ENCODE assay signal across 8 mouse cellular contexts in the genomic region with DNA sequence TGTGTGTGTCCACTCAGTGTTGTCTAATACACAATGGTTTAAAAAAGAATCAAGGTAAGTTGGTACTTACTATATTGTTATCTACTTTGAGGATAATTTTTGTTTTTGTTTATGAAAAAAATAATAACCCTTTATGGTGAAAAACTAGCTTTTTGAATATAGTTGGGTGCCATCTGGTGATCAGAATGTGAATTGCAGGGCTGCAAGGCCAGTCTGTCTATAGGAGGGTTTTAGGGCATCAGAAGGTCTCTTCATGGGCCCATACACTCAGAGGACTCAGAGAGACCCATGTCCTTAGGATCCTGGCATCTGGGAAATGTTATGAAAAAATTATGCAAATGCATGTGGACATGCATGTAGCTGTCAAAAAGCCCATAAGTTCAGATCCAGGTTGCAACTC. TPM values are rescaled to one million over a fixed set of nuclear protein-coding genes. Genes with fewer than 3 reads are reported as not detected.
DNase-seq lines count a peak whose midpoint lies in the region; ATAC-seq and TF ChIP-seq lines count a peak whose summit lies in the region.

No protein-coding gene starts in this region.

- ATAC-seq in heart, embryonic 11.5 days (replicated peaks; ENCODE audit: insufficient number of reproducible peaks, low FRiP score, low TSS enrichment), result no peak
- peak; percentile 62; the same call in 1 of the 2 replicates for ATAC-seq in kidney, embryonic 14.5 days (ENCODE audit: low FRiP score, low TSS enrichment)
- peak; percentile 42; the same call in 1 of the 2 replicates for ATAC-seq in midbrain, embryonic 16.5 days
- ATAC-seq in monocyte, adult 5-6 weeks (replicated peaks; ENCODE audit: insufficient number of reproducible peaks, low FRiP score, low TSS enrichment, poor library complexity, severe bottlenecking), result no peak

- no peak overlapping the region for H3K4me3 ChIP-seq in heart, embryonic 11.5 days (ENCODE audit: low read depth, low read length)
- no peak overlapping the region for H3K4me3 ChIP-seq in thymus, adult 2 months (ENCODE audit: control insufficient read depth, insufficient read depth, low read length)
- no peak overlapping the region for H3K4me3 ChIP-seq in kidney, embryonic 14.5 days (ENCODE audit: low read length)
- no peak overlapping the region for H3K4me3 ChIP-seq in midbrain, embryonic 16.5 days (ENCODE audit: low read depth, low read length)

- no peak for TF ChIP-seq CTCF in thymus, adult 2 months (IDR thresholded peaks at IDR 0.05; ENCODE audit: borderline replicate concordance, control insufficient read depth, extremely low read depth, insufficient read depth, low read length, poor library complexity)

- no peak for TF ChIP-seq POLR2A in thymus, adult 2 months (IDR thresholded peaks at IDR 0.05; ENCODE audit: control insufficient read depth, extremely low read depth, insufficient read depth, low read length, poor library complexity)

- DNase-seq in heart, adult 8-10 months (ENCODE audit: low spot score), result peak; percentile 11
- DNase-seq in thymus, adult 2 months, result peak; percentile 22
- no peak for DNase-seq in thymus, adult 18-20 months
- peak; percentile 49 for DNase-seq in cerebellum, adult 9-10 months

- no peak overlapping the region for H3K9ac ChIP-seq in heart, embryonic 11.5 days (ENCODE audit: low read depth, low read length)
- no peak overlapping the region for H3K9ac ChIP-seq in kidney, embryonic 14.5 days (ENCODE audit: low read depth, low read length)
- H3K9ac ChIP-seq in midbrain, embryonic 16.5 days (ENCODE audit: low read depth, low read length), result no peak overlapping the region

- no peak overlapping the region for H3K4me2 ChIP-seq in heart, embryonic 11.5 days
- no peak overlapping the region for H3K4me2 ChIP-seq in kidney, embryonic 14.5 days (replicated peaks; ENCODE audit: low read depth, low read length)
- H3K4me2 ChIP-seq in midbrain, embryonic 16.5 days (ENCODE audit: low read length), result no peak overlapping the region

- H3K36me3 ChIP-seq in heart, embryonic 11.5 days (ENCODE audit: control insufficient read depth, insufficient read depth, low read length), result no peaks in the 10 kb centered on the region
- no peaks in the 10 kb centered on the region for H3K36me3 ChIP-seq in thymus, adult 2 months (ENCODE audit: control insufficient read depth, insufficient read depth, low read length)
- no peaks in the 10 kb centered on the region for H3K36me3 ChIP-seq in kidney, embryonic 14.5 days (ENCODE audit: control insufficient read depth, insufficient read depth, low read length)
- no peaks in the 10 kb centered on the region for H3K36me3 ChIP-seq in midbrain, embryonic 16.5 days (ENCODE audit: control insufficient read depth, insufficient read depth, low read length)

- H3K27me3 ChIP-seq in heart, embryonic 11.5 days (ENCODE audit: control insufficient read depth, insufficient read depth, low read length), result no peaks in the 10 kb centered on the region
- no peaks in the 10 kb centered on the region for H3K27me3 ChIP-seq in thymus, adult 2 months (ENCODE audit: control insufficient read depth, insufficient read depth, low read length)
- no peaks in the 10 kb centered on the region for H3K27me3 ChIP-seq in kidney, embryonic 14.5 days (ENCODE audit: control insufficient read depth, insufficient read depth, low read length)
- H3K27me3 ChIP-seq in midbrain, embryonic 16.5 days (ENCODE audit: control insufficient read depth, insufficient read depth, low read depth, low read length), result no peaks in the 10 kb centered on the region

- no peaks in the 10 kb centered on the region for H3K4me1 ChIP-seq in heart, embryonic 11.5 days (ENCODE audit: control insufficient read depth, insufficient read depth, low read length)
- no peaks in the 10 kb centered on the region for H3K4me1 ChIP-seq in thymus, adult 2 months (replicated peaks; ENCODE audit: control insufficient read depth, insufficient read depth, low read length)
- no peaks in the 10 kb centered on the region for H3K4me1 ChIP-seq in kidney, embryonic 14.5 days (ENCODE audit: control insufficient read depth, insufficient read depth, low read length)
- no peaks in the 10 kb centered on the region for H3K4me1 ChIP-seq in midbrain, embryonic 16.5 days (ENCODE audit: control insufficient read depth, insufficient read depth, low read length)

- H3K9me3 ChIP-seq in heart, embryonic 11.5 days (replicated peaks; ENCODE audit: control insufficient read depth, low read length), result no peaks in the 10 kb centered on the region
- H3K9me3 ChIP-seq in kidney, embryonic 14.5 days (ENCODE audit: control insufficient read depth, low read length), result no peaks in the 10 kb centered on the region
- no peaks in the 10 kb centered on the region for H3K9me3 ChIP-seq in midbrain, embryonic 16.5 days (replicated peaks; ENCODE audit: control insufficient read depth, low read length, poor library complexity, severe bottlenecking)

- H3K27ac ChIP-seq in heart, embryonic 11.5 days (ENCODE audit: low read depth, low read length), result no peak overlapping the region
- H3K27ac ChIP-seq in thymus, adult 2 months (ENCODE audit: control insufficient read depth, insufficient read depth, low read length), result no peak overlapping the region
- H3K27ac ChIP-seq in kidney, embryonic 14.5 days (ENCODE audit: low read depth, low read length), result no peak overlapping the region
- no peak overlapping the region for H3K27ac ChIP-seq in midbrain, embryonic 16.5 days (ENCODE audit: low read length)

RNA-seq across cellular contexts. Expression of a gene that starts 34.2 kb away (rescaled TPM):
- 10 to 100 TPM in 1 of 4 experiments, 1 to 10 TPM in 3; 3.8 to 10.3 (median 6.9) TPM for total RNA-seq in heart, adult 8-10 months (2022)
- polyA plus RNA-seq in heart, embryonic 11.5 days (2014; fragmentation: Nextera tagmentation; extraction: Ambion mirVana), result 780 and 783 TPM in 2 replicates
- polyA plus RNA-seq in thymus, adult 2 months (2012; rRNA removed), result 46.3 and 55.0 TPM in 2 replicates
- 502 and 608 TPM in 2 replicates for polyA plus RNA-seq in kidney, embryonic 14.5 days (2014; fragmentation: Nextera tagmentation; extraction: Ambion mirVana)
- polyA plus RNA-seq in midbrain, embryonic 16.5 days (2015; fragmentation: Nextera tagmentation; extraction: Ambion mirVana), result 692 and 737 TPM in 2 replicates
- 18.0 to 32.2 TPM (median 21.1 TPM) in 3 replicates for total RNA-seq in monocyte, adult 5-6 weeks (2017)

RNA-seq across cellular contexts. Expression of a gene that starts 59.4 kb away (rescaled TPM):
- total RNA-seq in heart, adult 8-10 months (2022), result 10 to 100 TPM; 14.8 to 24.2 (median 19.7) TPM
- polyA plus RNA-seq in heart, embryonic 11.5 days (2014; fragmentation: Nextera tagmentation; extraction: Ambion mirVana), result 595 and 603 TPM in 2 replicates
- 4.6 and 7.7 TPM in 2 replicates for polyA plus RNA-seq in thymus, adult 2 months (2012; rRNA removed)
- 510 and 726 TPM in 2 replicates for polyA plus RNA-seq in kidney, embryonic 14.5 days (2014; fragmentation: Nextera tagmentation; extraction: Ambion mirVana)
- polyA plus RNA-seq in midbrain, embryonic 16.5 days (2015; fragmentation: Nextera tagmentation; extraction: Ambion mirVana), result 261 and 272 TPM in 2 replicates
- total RNA-seq in monocyte, adult 5-6 weeks (2017), result 77.6 to 89.2 TPM (median 85.4 TPM) in 3 replicates

Comparison
In these comparisons a context has a peak if more than half of its experiments do, and no peak if none do; other contexts are left out.
1. DNase-seq: peak in heart, adult 8-10 months (single experiment), thymus, adult 2 months (single experiment) and cerebellum, adult 9-10 months (single experiment); none in thymus, adult 18-20 months (0 of 2).
2. ATAC-seq: peak in kidney, embryonic 14.5 days (single experiment) and midbrain, embryonic 16.5 days (single experiment); none in heart, embryonic 11.5 days (single experiment) and monocyte, adult 5-6 weeks (single experiment).
3. RNA of a gene that starts 59.4 kb away (polyA plus RNA-seq): 595 to 603 TPM in heart, embryonic 11.5 days, 510 to 726 TPM in kidney, embryonic 14.5 days and 261 to 272 TPM in midbrain, embryonic 16.5 days; 4.6 to 7.7 TPM in thymus, adult 2 months; every median in the first group is over 10 times any median in the second.